ENCODE assay signal across 14 mouse cellular contexts in the genomic region with DNA sequence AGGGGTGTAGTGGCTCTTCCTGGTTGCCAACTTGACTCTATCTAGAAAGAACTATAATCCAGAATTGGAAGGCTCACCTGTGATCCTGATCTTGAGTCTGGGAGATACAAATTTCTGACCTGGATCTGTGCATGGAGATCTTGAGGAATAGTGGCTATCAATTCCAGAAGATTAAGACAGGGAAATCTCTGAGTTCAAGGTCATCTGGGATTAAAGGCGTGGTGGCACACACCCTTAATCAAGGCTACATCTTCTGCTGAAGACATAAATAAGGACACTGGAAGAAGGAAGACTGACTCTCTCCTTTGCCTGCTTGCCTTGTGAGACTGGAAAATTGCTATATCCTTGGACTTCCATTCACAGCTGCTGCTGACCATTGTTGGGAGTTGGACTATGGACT. TPM values are rescaled to one million over a fixed set of nuclear protein-coding genes. Genes with fewer than 3 reads are reported as not detected.
"Had no signal": no experiment of that assay in that cellular context is flagged by ENCODE, and none has a peak within 500 bp of the region (broad histone marks: within the 10 kb centered on the region; RNA-seq: fewer than 3 reads in every experiment).

A gene (plus strand): TSS at position 301 of the 400 bp plus-strand sequence.

- H3K4me1 ChIP-seq: limb, embryonic 10.5 days; midbrain, embryonic 10.5 days; neural tube, embryonic 15.5 days had no signal

- DNase-seq: kidney, postnatal 10 days; kidney, postnatal 4 days; lung, embryonic 14.5 days; lung, postnatal 10 days; lung, postnatal 4 days; midbrain, embryonic 14.5 days; thymus, postnatal 4 days had no signal

- H3K27ac ChIP-seq: left cerebral cortex, adult 2 months; limb, embryonic 10.5 days; midbrain, embryonic 10.5 days; neural tube, embryonic 15.5 days; stomach, postnatal 0 days had no signal

- H3K4me3 ChIP-seq: left cerebral cortex, adult 2 months; limb, embryonic 10.5 days; midbrain, embryonic 10.5 days; myocyte; neural tube, embryonic 15.5 days had no signal

RNA-seq across cellular contexts. Expression of the gene that starts here (rescaled TPM):
- polyA plus RNA-seq: inflammation-experienced regulatory T-cells, adult 6 months had no signal
